Mouse (Mus musculus): ENCODE results near the gene Arhgap18.
A peak's percentile ranks its signal among the peaks of the same experiment; 100 is the strongest.

GRCm38 (mm10) chr10:26810059-26810458, 56.8 kb downstream of the Arhgap18 start:
- TF ChIP-seq CTCF (IDR thresholded peaks at IDR 0.05; ENCODE audit: control insufficient read depth, insufficient read depth, insufficient read length) = no peak
- peak; percentile 51 for TF ChIP-seq USF1 (IDR thresholded peaks at IDR 0.05; ENCODE audit: low read depth)
